Mouse (Mus musculus) liver, embryonic 14.5 days (tissue): Measurements from ENCODE around the gene Chd1l.

Experiments
- CTCF ChIP-seq: IDR thresholded peaks from 2 replicates; pipeline ENCODE4 v1.5.1; 2016; ENCODE audit warnings: antibody characterized with exemption, low read depth, control low read depth
- EP300 ChIP-seq: IDR thresholded peaks from 2 replicates; pipeline ENCODE4 v1.6.1; 2016; ENCODE audit warnings: antibody characterized with exemption, low read depth

DNA sequence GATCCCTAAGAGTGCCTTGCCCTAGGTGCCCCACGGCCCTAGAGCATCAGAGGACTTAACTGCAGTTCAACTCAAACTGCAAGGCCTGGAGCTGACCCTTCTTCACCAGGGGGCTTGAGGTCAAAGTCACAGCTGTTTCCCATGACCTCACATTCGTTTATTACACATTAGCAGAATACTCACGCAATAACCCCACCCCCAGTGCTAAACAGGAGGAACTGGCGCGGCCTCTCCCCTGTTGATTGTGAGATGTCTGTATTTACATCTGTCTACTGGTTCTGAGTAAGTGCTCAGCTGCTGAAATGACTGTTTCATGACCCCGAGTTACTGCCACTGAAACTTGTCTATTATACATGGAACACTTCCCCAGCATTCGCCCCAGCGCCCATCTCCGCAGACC lies 22.3 kb downstream of the Chd1l start:
- TF ChIP-seq EP300 (no peak), CTCF (no peak)
